Mouse (Mus musculus) cerebellum, adult 9-11 months (tissue): ENCODE data around the gene Nfam1.

Experiments used
- DNase-seq: peaks from one replicate; pipeline ENCODE4 v3.0.0; 2022

The Nfam1 gene

GRCm38 (mm10) chr15:82958253-82958701 lies 74.8 kb downstream of the Nfam1 start:
- DNase-seq = no peak

- DNase-seq = no peak
Measured at GRCm38 (mm10) chr15:82956721-82957120, 76.4 kb downstream of the Nfam1 start.

- no peak for DNase-seq
Measured at GRCm38 (mm10) chr15:82956310-82956709, 76.8 kb downstream of the Nfam1 start.

GRCm38 (mm10) chr15:82955286-82955685 lies 77.8 kb downstream of the Nfam1 start:
- no peak for DNase-seq

- DNase-seq = no peak
Measured at GRCm38 (mm10) chr15:82954034-82954433, 79.1 kb downstream of the Nfam1 start.

- DNase-seq = no peak
Measured at GRCm38 (mm10) chr15:82953096-82953495, 80.0 kb downstream of the Nfam1 start.

GRCm38 (mm10) chr15:82952292-82952705 lies 80.8 kb downstream of the Nfam1 start:
- no peak for DNase-seq

- DNase-seq = no peak
Measured at GRCm38 (mm10) chr15:82950246-82950645, 82.9 kb downstream of the Nfam1 start.

- DNase-seq = peak; percentile 87
Measured at GRCm38 (mm10) chr15:82947431-82947830, 85.7 kb downstream of the Nfam1 start.

GRCm38 (mm10) chr15:82944479-82945195 lies 88.5 kb downstream of the Nfam1 start:
- DNase-seq = no peak
